Mouse (Mus musculus) cerebellum, adult 9-10 months (tissue): ENCODE data around the gene Ptafr.
"Not testable (repeated sequence)": the region's sequence is repeated elsewhere in the genome, so short reads cannot be mapped to it uniquely, and the experiment has no call there.

ENCODE experiments used
- DNase-seq: peaks from one replicate; pipeline ENCODE4 v3.0.0; 2022

Ptafr gene

DNA sequence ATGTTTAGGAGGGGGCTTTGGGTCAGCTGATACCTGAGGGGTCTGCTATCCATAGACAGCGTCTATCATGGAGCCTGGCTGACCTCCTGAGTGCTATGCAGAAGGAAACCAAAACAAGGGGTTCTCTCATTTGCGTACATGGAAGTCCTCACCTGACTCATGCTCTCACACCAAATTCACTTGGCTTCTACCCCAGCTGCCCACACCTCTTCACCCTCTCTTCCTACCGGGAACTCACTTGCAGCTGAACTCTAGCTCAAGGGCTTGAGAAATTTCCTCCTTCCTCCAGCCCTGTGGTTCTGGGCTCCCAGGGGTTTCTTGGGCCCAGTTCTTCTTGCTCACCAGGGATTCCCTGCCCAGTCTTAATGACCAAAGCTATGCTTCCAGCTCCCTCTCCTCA is 606 bp upstream of the Ptafr start:
- DNase-seq, result no peak

- no peak for DNase-seq
Measured at GRCm38 (mm10) chr4:132565089-132565747, 1.4 kb downstream of the Ptafr start.

GRCm38 (mm10) chr4:132567361-132567779 is 3.5 kb downstream of the Ptafr start:
- DNase-seq, result no peak

DNA sequence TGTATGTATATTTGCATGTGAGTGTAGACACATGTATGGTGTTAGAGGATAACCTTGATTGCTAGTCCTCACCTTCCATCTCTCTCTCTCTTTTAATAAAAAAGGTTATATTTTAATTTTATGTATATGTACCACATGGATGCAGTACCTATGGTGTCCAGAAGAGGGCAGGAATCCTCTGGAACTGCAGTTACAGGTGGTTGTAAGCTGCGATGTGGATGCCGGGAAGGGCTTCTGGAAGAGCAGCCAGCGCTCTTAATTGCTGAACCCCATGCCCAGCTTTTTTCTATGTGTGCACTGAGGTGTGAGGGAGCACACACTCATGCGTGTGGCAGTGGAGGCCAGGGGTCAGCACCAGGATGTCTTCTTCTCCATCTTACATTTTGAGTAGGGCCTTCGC is 5.2 kb downstream of the Ptafr start:
- no peak for DNase-seq

DNA sequence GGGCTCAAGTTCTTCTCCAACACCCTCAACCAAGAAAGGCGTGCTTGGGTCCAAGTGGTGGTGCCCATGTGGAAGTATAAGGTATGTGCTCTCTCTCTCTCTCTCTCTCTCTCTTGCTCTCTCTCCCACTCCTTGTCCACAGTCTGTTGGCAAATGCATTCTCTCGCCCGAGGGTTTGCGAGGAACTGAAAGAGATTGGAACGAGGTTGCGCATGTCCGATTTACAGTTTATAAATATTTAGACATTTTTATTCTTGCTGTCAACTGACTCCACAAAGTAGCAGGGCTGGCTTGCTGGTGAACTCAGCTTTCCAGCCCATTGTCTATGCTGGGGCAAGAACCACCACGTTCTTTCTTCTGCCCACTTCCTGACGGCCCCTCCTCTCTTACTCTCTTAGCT is 7.3 kb downstream of the Ptafr start:
- no peak for DNase-seq

- DNase-seq, result no peak
Measured at GRCm38 (mm10) chr4:132573327-132573726, 9.5 kb downstream of the Ptafr start.

DNA sequence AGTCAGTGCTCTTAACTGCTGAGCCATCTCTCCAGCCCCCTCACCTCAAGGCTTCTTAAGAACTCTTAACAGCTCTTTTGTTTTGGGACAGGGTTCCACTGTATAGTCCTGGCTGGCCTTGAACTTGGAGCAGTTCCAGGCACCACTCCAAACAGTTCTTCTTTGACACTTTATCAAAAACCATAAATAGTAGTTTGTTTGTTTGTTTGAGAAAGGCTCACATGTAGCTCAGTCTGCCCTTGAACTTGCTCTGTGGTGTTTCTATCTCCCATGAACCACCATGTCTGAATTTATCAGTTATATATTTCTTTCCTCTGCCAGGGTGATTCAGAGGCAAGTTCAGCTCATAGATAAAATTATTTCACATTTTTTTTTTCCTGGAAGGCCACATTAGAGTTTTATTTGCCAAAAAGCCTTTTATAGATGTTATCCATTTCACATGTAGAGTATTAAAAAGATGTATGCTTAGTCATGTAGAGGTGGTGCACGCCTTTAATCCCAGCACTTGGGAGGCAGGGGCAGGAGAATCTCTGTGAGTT is 11.0 kb downstream of the Ptafr start:
- DNase-seq, result no peak

DNA sequence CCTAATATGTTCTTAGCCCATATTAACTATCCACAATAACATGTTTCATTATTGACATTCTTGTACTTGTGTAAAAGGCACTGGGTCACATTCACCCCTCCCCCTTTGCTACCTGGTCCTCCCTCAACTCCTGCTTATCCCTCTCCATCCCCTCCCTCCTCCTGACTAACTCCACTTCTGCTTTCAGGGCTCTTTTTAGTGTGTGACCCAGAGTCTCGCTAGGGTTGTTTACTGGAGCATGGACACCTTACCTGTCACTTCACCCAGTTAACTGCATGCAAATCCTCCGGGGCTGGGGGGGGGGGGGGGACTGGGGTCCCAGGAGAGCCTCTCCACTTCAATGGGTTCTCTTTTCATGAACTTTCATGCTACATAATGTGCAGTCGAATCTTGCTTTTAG is 19.9 kb downstream of the Ptafr start:
- DNase-seq, result no peak

- DNase-seq, result no peak
Measured at GRCm38 (mm10) chr4:132584975-132585374, 21.1 kb downstream of the Ptafr start.

GRCm38 (mm10) chr4:132586282-132586681 is 22.4 kb downstream of the Ptafr start:
- DNase-seq, result no peak

DNA sequence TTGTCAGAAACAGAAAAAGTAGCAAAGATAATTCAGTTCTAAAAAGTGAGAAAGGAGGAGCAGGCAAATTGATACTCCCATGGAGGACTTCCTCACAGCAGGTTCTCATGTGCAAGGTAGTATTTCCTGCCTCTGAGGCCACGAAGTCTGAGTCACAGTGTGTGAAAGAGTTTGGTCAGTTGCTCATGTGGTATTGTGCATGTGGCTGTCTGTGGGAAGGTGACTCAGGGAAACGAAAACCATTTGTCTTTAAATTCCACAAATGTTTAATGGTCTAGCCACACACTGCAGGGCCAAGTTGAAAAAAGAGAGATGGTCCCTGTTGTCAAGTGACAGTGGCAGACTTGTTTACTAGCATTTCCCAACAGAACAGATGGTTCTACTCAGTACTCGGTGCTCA is 24.6 kb downstream of the Ptafr start:
- DNase-seq, result no peak

DNA sequence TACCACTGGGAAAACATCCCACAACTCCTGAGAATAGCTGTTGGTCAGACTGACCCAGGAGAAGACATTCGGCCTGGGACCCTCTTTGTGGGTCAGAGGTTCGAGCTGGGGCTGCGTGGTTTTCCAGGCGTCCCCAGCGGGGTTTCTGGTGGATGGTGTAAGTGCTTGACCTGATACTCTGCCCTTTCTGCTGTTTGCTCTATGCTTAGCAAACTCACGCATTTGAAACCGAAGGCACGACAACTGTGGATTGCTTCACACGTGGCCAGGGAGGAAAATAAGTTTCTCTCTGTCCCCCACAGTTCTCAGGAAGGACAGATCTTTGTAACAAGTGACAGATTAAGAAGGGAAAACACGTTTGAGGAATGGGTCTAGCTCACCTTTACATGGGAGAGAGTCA is 26.8 kb downstream of the Ptafr start:
- DNase-seq, result no peak

DNA sequence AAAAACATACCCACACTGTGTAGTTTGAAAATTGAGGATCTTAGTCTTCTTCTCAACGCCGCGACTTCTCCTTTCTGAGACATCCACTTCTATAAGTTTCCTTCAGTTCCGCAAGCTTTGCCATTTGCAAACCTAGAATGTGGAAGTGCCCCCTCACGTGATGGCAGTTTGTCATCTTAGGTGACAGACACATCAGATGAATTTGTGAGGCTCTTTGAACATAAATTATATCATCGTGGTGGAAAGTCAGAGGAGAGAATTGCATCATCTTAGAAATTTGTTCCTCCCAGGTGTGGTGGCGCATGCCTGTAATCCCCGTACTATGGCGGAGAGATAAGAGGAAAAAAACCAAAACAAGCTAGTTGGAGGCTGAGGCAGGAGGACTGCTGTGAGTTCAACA is 29.1 kb downstream of the Ptafr start:
- DNase-seq, result no peak

DNA sequence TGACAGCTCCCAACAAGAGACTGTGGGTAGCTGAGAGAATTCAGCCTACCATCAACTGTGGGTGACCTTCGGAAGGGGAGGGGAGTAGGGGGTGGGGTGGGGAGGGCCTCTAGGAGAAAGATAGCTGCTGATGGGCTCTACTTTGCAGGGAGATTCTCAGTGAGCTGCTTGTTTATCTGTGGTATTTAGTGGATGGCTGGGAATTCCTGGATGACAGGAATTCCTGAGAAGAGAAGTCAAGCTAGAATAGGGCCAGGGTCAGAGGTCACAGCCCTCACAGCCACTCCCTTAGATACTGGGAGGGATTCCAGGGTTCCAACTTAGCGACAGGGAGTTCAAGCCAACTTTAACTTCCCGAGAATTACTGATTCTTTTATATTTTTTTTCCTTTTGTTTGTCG is 30.3 kb downstream of the Ptafr start:
- no peak for DNase-seq

GRCm38 (mm10) chr4:132598861-132599260 is 35.0 kb downstream of the Ptafr start:
- DNase-seq, result no peak

GRCm38 (mm10) chr4:132599764-132600163 is 35.9 kb downstream of the Ptafr start:
- no peak for DNase-seq

- DNase-seq, result no peak
Measured at GRCm38 (mm10) chr4:132600465-132600864, 36.6 kb downstream of the Ptafr start.

DNA sequence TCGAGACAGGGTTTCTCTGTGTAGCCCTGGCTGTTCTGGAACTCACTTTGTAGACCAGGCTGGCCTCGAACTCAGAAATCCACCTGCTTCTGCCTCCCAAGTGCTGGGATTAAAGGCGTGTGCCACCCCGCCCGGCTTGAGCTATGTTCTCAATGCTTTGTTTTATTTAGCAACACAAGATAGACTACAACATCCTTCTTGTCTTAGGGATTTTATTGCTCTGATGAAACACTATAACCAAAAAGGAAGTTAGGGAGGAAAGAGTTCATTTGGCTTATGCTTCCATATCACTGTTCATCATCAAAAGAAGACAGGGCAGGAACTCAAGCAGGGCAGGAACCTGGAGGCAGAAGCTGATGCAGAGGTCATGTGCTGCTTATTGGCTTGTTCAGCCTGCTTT is 37.4 kb downstream of the Ptafr start:
- not testable (repeated sequence) for DNase-seq

- no peak for DNase-seq
Measured at GRCm38 (mm10) chr4:132603468-132603867, 39.6 kb downstream of the Ptafr start.

DNA sequence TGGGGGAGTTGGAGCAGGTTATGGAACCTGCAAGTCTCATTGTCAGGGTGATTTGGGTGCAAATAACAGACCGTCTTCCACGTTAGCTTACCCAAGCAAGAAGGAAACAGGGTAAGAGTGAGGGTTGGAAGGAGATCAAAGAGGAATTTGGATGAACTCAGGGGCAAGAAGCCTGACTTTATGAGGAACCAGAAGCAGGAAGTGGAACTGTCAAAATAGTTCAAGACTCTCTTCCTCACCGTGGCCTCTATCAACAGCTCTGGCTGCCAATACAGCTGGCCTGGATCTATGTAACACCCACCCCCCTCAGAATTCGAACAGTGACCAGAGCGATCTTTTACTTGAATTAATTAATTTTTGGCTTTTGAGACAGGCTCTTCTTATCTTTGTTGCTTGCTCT is 41.9 kb downstream of the Ptafr start:
- no peak for DNase-seq

GRCm38 (mm10) chr4:132608147-132608546 is 44.3 kb downstream of the Ptafr start:
- DNase-seq, result no peak

- no peak for DNase-seq
Measured at GRCm38 (mm10) chr4:132610301-132610984, 46.6 kb downstream of the Ptafr start.

DNA sequence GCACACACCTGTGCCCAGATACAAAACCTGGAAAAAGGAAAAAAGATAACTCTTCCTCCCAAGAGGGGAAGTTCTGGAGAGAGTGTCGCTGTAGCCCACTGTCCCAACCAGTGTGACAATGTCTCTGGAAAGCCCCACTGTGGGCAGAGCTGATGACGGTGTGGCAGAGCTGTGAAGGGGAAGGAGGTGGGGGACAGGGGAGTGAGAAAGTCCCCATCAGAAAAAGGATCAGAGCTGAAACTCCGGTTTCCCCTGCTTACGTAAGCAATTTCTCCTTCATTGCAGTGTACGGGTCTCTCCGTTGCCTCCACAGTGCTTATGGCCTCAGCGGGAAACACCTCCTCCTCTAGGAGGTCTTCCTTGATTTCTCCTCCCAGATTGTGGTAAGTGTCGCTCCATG is 47.5 kb downstream of the Ptafr start:
- no peak for DNase-seq

DNA sequence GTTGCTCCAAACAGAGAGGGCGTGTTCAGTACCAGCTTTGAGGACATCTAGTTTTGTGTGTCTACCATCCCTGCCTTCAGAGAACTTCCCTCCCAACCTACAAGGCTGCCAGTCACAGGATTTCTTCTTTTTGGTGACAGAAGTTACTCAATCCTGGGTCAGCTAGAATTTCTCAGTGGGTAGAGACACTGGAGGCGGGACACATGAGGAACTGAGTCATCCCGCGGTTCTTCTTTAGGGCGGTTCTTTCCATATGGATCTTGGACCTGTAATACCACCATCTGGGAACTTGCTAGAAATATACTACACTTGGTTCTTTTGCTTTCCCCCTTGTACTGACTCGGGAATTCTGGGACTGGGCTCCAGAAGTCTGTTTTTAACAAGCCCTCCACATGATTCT is 54.0 kb downstream of the Ptafr start:
- no peak for DNase-seq
